Comparison of ENCODE assay signal across 10 mouse cellular contexts in the genomic region with DNA sequence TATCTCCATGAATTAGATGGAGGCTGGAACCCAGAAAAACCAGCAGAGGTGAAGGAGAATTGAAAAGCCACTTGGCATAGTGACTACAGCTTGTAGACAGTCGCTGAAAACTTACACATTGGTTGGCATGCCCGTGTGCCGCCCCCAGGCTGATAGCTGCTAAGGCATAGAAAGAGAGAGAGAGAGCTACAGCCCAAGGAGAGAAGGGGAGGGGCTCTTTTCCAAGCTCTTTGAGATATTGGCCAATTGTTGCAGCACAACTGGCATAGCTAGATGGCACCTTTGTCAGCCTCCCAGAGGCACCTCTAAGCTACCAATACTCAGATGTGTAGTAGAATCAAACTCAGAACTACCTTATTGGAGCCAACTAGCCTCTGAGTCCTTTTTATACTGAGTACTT. TPM values are rescaled to one million over a fixed set of nuclear protein-coding genes. Genes with fewer than 3 reads are reported as not detected.
DNase-seq lines count a peak whose midpoint lies in the region; ATAC-seq lines count a peak whose summit lies in the region.
"Had no signal": no experiment of that assay in that cellular context is flagged by ENCODE, and none has a peak within 500 bp of the region (broad histone marks: within the 10 kb centered on the region; RNA-seq: fewer than 3 reads in every experiment).

No protein-coding gene starts in this region.

- ATAC-seq in heart, embryonic 15.5 days (replicated peaks; ENCODE audit: insufficient number of reproducible peaks, insufficient read depth, low FRiP score, low read depth): no peak
- no peak for ATAC-seq in embryonic facial prominence, embryonic 11.5 days (replicated peaks; ENCODE audit: insufficient number of reproducible peaks, low FRiP score, low TSS enrichment, low read depth)
- ATAC-seq in hindbrain, embryonic 12.5 days (ENCODE audit: low FRiP score): no peak
- no peak for ATAC-seq in midbrain, embryonic 13.5 days

- H3K4me3 ChIP-seq in heart, embryonic 15.5 days: peak overlapping the region; percentile 63
- peak overlapping the region; percentile 84 for H3K4me3 ChIP-seq in embryonic facial prominence, embryonic 11.5 days (ENCODE audit: low read depth, low read length)
- peak overlapping the region; percentile 79 for H3K4me3 ChIP-seq in hindbrain, embryonic 12.5 days
- H3K4me3 ChIP-seq in midbrain, embryonic 13.5 days (replicated peaks): peak overlapping the region; percentile 81

- H3K9ac ChIP-seq in heart, embryonic 15.5 days: no peak overlapping the region
- peak overlapping the region; percentile 97; the same call in 1 of the 2 replicates for H3K9ac ChIP-seq in embryonic facial prominence, embryonic 11.5 days (replicated peaks; ENCODE audit: low read length)
- H3K9ac ChIP-seq in hindbrain, embryonic 12.5 days: peak overlapping the region; percentile 91
- H3K9ac ChIP-seq in midbrain, embryonic 13.5 days (replicated peaks): peak overlapping the region; percentile 94

- no peak overlapping the region for H3K27ac ChIP-seq in heart, embryonic 15.5 days
- H3K27ac ChIP-seq in embryonic facial prominence, embryonic 11.5 days (replicated peaks; ENCODE audit: low read depth, low read length): no peak overlapping the region
- H3K27ac ChIP-seq in hindbrain, embryonic 12.5 days: 0 out of 2 replicates have a peak overlapping the region, but pooled peaks have one; percentile 98
- H3K27ac ChIP-seq in midbrain, embryonic 13.5 days: peak overlapping the region; percentile 94; the same call in 1 of the 2 replicates

- peaks cover 37% of the 10 kb centered on the region for H3K27me3 ChIP-seq in heart, embryonic 15.5 days
- no peaks in the 10 kb centered on the region for H3K27me3 ChIP-seq in embryonic facial prominence, embryonic 11.5 days (ENCODE audit: control insufficient read depth, insufficient read depth, low read length)
- peaks cover 5% of the 10 kb centered on the region; the same call in 1 of the 2 replicates for H3K27me3 ChIP-seq in hindbrain, embryonic 12.5 days
- H3K27me3 ChIP-seq in midbrain, embryonic 13.5 days: peaks cover 10% of the 10 kb centered on the region; the same call in 1 of the 2 replicates

- 49% methylated on average over 3 of the region's 3 CpGs for WGBS in heart, embryonic 15.5 days
- WGBS in embryonic facial prominence, embryonic 11.5 days: 33% methylated on average over 3 of the region's 3 CpGs
- 48% methylated on average over 3 of the region's 3 CpGs for WGBS in hindbrain, embryonic 12.5 days
- 56% methylated on average over 3 of the region's 3 CpGs for WGBS in midbrain, embryonic 13.5 days

- no peaks in the 10 kb centered on the region for H3K36me3 ChIP-seq in heart, embryonic 15.5 days
- H3K36me3 ChIP-seq in embryonic facial prominence, embryonic 11.5 days (replicated peaks; ENCODE audit: control insufficient read depth, insufficient read depth, low read depth, low read length): no peaks in the 10 kb centered on the region
- H3K36me3 ChIP-seq in hindbrain, embryonic 12.5 days: no peaks in the 10 kb centered on the region
- H3K36me3 ChIP-seq in midbrain, embryonic 13.5 days: no peaks in the 10 kb centered on the region

- no peak for DNase-seq in heart, adult 11 months
- DNase-seq in embryonic facial prominence, embryonic 11.5 days (ENCODE audit: low spot score): no peak
- DNase-seq in left cerebral cortex, adult 9 months (ENCODE audit: low spot score in 2 of 2): no peak
- DNase-seq in gastrocnemius, postnatal 25 days: no peak
- DNase-seq in spleen, postnatal 4 days (ENCODE audit: low spot score in 2 of 2): no peak
- DNase-seq: embryo, embryonic 11 days had no signal

- peak overlapping the region; percentile 96 for H3K4me2 ChIP-seq in heart, embryonic 15.5 days
- peak overlapping the region; percentile 81 for H3K4me2 ChIP-seq in embryonic facial prominence, embryonic 11.5 days (ENCODE audit: low read depth, low read length)
- H3K4me2 ChIP-seq in hindbrain, embryonic 12.5 days (replicated peaks): peak overlapping the region; percentile 90
- peak overlapping the region; percentile 86 for H3K4me2 ChIP-seq in midbrain, embryonic 13.5 days (replicated peaks)

- H3K4me1 ChIP-seq in heart, embryonic 15.5 days (replicated peaks): peaks cover 10% of the 10 kb centered on the region
- no peaks in the 10 kb centered on the region; the same call in 1 of the 2 replicates for H3K4me1 ChIP-seq in embryonic facial prominence, embryonic 11.5 days (ENCODE audit: control insufficient read depth, insufficient read depth, low read length)
- H3K4me1 ChIP-seq in hindbrain, embryonic 12.5 days: peaks cover 27% of the 10 kb centered on the region
- H3K4me1 ChIP-seq in midbrain, embryonic 13.5 days (replicated peaks): peaks cover 39% of the 10 kb centered on the region

- H3K9me3 ChIP-seq in heart, embryonic 15.5 days (replicated peaks): no peaks in the 10 kb centered on the region
- no peaks in the 10 kb centered on the region for H3K9me3 ChIP-seq in embryonic facial prominence, embryonic 11.5 days (replicated peaks; ENCODE audit: control insufficient read depth, low read length)
- no peaks in the 10 kb centered on the region for H3K9me3 ChIP-seq in hindbrain, embryonic 12.5 days (replicated peaks)
- no peaks in the 10 kb centered on the region for H3K9me3 ChIP-seq in midbrain, embryonic 13.5 days

RNA-seq across cellular contexts. Expression of a gene that starts 1.8 kb away (rescaled TPM):
- 7.9 and 9.8 TPM in 2 replicates for polyA plus RNA-seq in heart, embryonic 15.5 days (2015; fragmentation: Nextera tagmentation; extraction: Ambion mirVana)
- polyA plus RNA-seq in embryonic facial prominence, embryonic 11.5 days (2014; fragmentation: Nextera tagmentation; extraction: Ambion mirVana): 59.8 and 72.3 TPM in 2 replicates
- polyA plus RNA-seq in hindbrain, embryonic 12.5 days (2016; fragmentation: Nextera tagmentation; extraction: Ambion mirVana): 59.6 and 62.0 TPM in 2 replicates
- 43.6 and 45.8 TPM in 2 replicates for polyA plus RNA-seq in midbrain, embryonic 13.5 days (2015; fragmentation: Nextera tagmentation; extraction: Ambion mirVana)
- 1 to 10 TPM; 5.3 to 6.6 TPM for total RNA-seq in gastrocnemius, postnatal 25 days (2021)

RNA-seq across cellular contexts. Expression of a gene that starts 17.1 kb away (rescaled TPM):
- polyA plus RNA-seq in heart, embryonic 15.5 days (2015; fragmentation: Nextera tagmentation; extraction: Ambion mirVana): not detected in 2 replicates
- not detected in 2 replicates for polyA plus RNA-seq in embryonic facial prominence, embryonic 11.5 days (2014; fragmentation: Nextera tagmentation; extraction: Ambion mirVana)
- not detected in 2 replicates for polyA plus RNA-seq in hindbrain, embryonic 12.5 days (2016; fragmentation: Nextera tagmentation; extraction: Ambion mirVana)
- not detected in 2 replicates for polyA plus RNA-seq in midbrain, embryonic 13.5 days (2015; fragmentation: Nextera tagmentation; extraction: Ambion mirVana)
- total RNA-seq in gastrocnemius, postnatal 25 days (2021): not detected
- polyA plus RNA-seq: lung, embryonic 16.5 days had no signal

Comparison
In these comparisons a context has a peak if more than half of its experiments do, and no peak if none do; other contexts are left out.
1. H3K27ac ChIP-seq: peak in hindbrain, embryonic 12.5 days (single experiment) and midbrain, embryonic 13.5 days (single experiment); none in heart, embryonic 15.5 days (single experiment) and embryonic facial prominence, embryonic 11.5 days (single experiment).
2. Peak in every context shown above with its lines, with median percentiles within 50 percentile points of each other: H3K4me2 ChIP-seq and H3K4me3 ChIP-seq.